Mouse (Mus musculus) left cerebral cortex, adult 2 months (tissue): ENCODE measurements at regions not wholly inside any gene's neighbourhood (a gene's known extent, or its start where the extent isn't known, plus 50 kb on each side); places are given as distances from the start of the nearest gene placed in this dataset.

Experiments
- DNase-seq, 2 experiments: peaks; one replicate each; pipeline ENCODE4 v3.0.0; 2021 to 2022; ENCODE audit warnings: low spot score in 2 of 2, mixed read lengths in 1 of 2; ENCODE audit errors: extremely low spot score in 1 of 2
- H3K27ac ChIP-seq: fragments of 200-600 bp; 2 replicates; pipeline ENCODE4 v1.8.1; 2022
- H3K4me3 ChIP-seq: fragments of 200-600 bp; 2 replicates; pipeline ENCODE4 v1.8.1; 2022
- CTCF ChIP-seq: fragments of 200-600 bp; IDR thresholded peaks from 2 replicates; pipeline ENCODE4 v1.8.1; 2022; ENCODE audit warnings: antibody characterized with exemption, mild to moderate bottlenecking, moderate library complexity
- intact Hi-C: fragments of 180-260 bp; cut with DNase I; formaldehyde crosslinking; loops from one replicate; pipeline ENCODE4 v1.15.1; 2025
- microRNA-seq, 2 experiments: library from miRNA; unstranded; fragments of <30 nt; microRNA quantifications; one replicate each; pipeline ENCODE4 v1.2.0; 2021

GRCm38 (mm10) chr13:69410359-69410758 lies 123.2 kb upstream of the Nsun2 start:
- no peak for TF ChIP-seq CTCF
- Histone ChIP-seq H3K4me3 (no peak overlapping the region), H3K27ac (no peak overlapping the region)
- no peak for DNase-seq
- intact Hi-C loops = no loop called here

GRCm38 (mm10) chr13:69414813-69415212 lies 118.7 kb upstream of the Nsun2 start:
- intact Hi-C loops = no loop called here
- H3K27ac ChIP-seq = no peak overlapping the region
- no peak overlapping the region for H3K4me3 ChIP-seq
- DNase-seq = no peak
- no peak for TF ChIP-seq CTCF

- no peak for TF ChIP-seq CTCF
- no peak overlapping the region for H3K27ac ChIP-seq
- H3K4me3 ChIP-seq = no peak overlapping the region
- intact Hi-C loops = no loop called here
- DNase-seq = no peak
These were observed 116.8 kb upstream of the Nsun2 start for GRCm38 (mm10) chr13:69416726-69417125.

- intact Hi-C loops = no loop called here
- TF ChIP-seq CTCF = no peak
- no peak overlapping the region for H3K4me3 ChIP-seq
- H3K27ac ChIP-seq = no peak overlapping the region
- no peak for DNase-seq
These were observed 115.6 kb upstream of the Nsun2 start for GRCm38 (mm10) chr13:69417855-69418478.

GRCm38 (mm10) chr13:69420166-69420565 lies 113.4 kb upstream of the Nsun2 start:
- no peak for DNase-seq
- Histone ChIP-seq H3K4me3 (no peak overlapping the region), H3K27ac (no peak overlapping the region)
- intact Hi-C loops = no loop called here
- TF ChIP-seq CTCF = no peak

- Histone ChIP-seq H3K27ac (no peak overlapping the region), H3K4me3 (no peak overlapping the region)
- DNase-seq = no peak
- no peak for TF ChIP-seq CTCF
- intact Hi-C loops = no loop called here
These were observed 111.6 kb upstream of the Nsun2 start for GRCm38 (mm10) chr13:69421966-69422365.

- Histone ChIP-seq H3K27ac (no peak overlapping the region), H3K4me3 (no peak overlapping the region)
- intact Hi-C loops = no loop called here
- no peak for TF ChIP-seq CTCF
- DNase-seq = no peak
These were observed 107.4 kb upstream of the Nsun2 start for GRCm38 (mm10) chr13:69426117-69426516.

GRCm38 (mm10) chr13:69429596-69429995 lies 104.0 kb upstream of the Nsun2 start:
- no peak overlapping the region for H3K27ac ChIP-seq
- no peak overlapping the region for H3K4me3 ChIP-seq

GRCm38 (mm10) chr13:69433461-69434323 lies 99.9 kb upstream of the Nsun2 start:
- TF ChIP-seq CTCF = no peak
- intact Hi-C loops = no loop called here
- no peak overlapping the region for H3K27ac ChIP-seq
- no peak for DNase-seq
- no peak overlapping the region for H3K4me3 ChIP-seq

More at GRCm38 (mm10) chr13:69429596-69429995, 104.0 kb upstream of the Nsun2 start:
- DNase-seq = no peak
- TF ChIP-seq CTCF = no peak
- intact Hi-C loops = no loop called here

- Histone ChIP-seq H3K27ac (no peak overlapping the region), H3K4me3 (no peak overlapping the region)
- intact Hi-C loops = no loop called here
- no peak for DNase-seq
- TF ChIP-seq CTCF = no peak
These were observed 94.1 kb upstream of the Nsun2 start for GRCm38 (mm10) chr13:69439486-69439885.

- no peak for DNase-seq
- no peak for TF ChIP-seq CTCF
- no peak overlapping the region for H3K4me3 ChIP-seq
- no peak overlapping the region for H3K27ac ChIP-seq
- intact Hi-C loops = no loop called here
These were observed 91.7 kb upstream of the Nsun2 start for GRCm38 (mm10) chr13:69441798-69442197.

GRCm38 (mm10) chr13:69445611-69446010 lies 87.9 kb upstream of the Nsun2 start:
- intact Hi-C loops = no loop called here
- Histone ChIP-seq H3K4me3 (no peak overlapping the region), H3K27ac (no peak overlapping the region)
- TF ChIP-seq CTCF = no peak
- no peak for DNase-seq

Small RNA genes lying in the stretch of these regions (microRNA-seq; reads per million reads assigned to microRNA genes)
- gene Gm44375 = 0 reads per million in 2 experiments
